Comparison of ENCODE assay signal across 33 mouse cellular contexts in the genomic region with DNA sequence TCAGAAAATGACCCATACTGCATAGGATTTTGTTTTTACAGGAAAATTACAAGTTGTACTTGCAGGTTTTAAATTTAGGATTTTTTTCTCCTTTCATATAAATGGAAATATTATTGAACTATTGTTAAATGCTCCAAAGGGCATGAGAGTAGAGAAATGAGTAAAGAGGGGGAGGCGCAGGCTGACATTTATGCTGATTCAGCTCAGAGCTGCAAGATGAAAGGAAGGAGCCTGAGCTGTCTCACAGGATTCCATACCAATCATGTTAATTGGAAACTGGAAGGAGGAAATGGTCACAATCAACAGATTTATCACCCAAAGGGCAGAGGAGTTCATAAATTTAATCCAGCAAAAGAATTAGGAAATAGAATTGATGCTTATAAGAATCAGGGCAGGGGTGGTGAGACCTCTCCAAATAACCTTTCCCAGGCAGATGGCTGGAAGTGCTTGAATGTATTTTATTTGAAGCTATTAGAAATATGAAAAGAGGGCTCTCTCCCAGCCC.
DNase-seq lines count a peak whose midpoint lies in the region; ATAC-seq and TF ChIP-seq lines count a peak whose summit lies in the region.
"Had no signal": no experiment of that assay in that cellular context is flagged by ENCODE, and none has a peak within 500 bp of the region (broad histone marks: within the 10 kb centered on the region; RNA-seq: fewer than 3 reads in every experiment).

No protein-coding gene starts in this region.

- no peak for TF ChIP-seq CTCF in brain, embryonic 14.5 days (IDR thresholded peaks at IDR 0.05; ENCODE audit: borderline replicate concordance, extremely low read depth, insufficient read depth, insufficient read length)

- no peak overlapping the region for H3K27ac ChIP-seq in midbrain, embryonic 15.5 days
- H3K27ac ChIP-seq in midbrain, embryonic 11.5 days (ENCODE audit: low read depth, low read length): no peak overlapping the region
- H3K27ac ChIP-seq: embryonic facial prominence, embryonic 13.5 days; forebrain, embryonic 10.5 days; heart, embryonic 13.5 days; hindbrain, embryonic 10.5 days; hindbrain, embryonic 15.5 days; layer of hippocampus, adult 2 months; left cerebral cortex, adult 2 months; limb, embryonic 12.5 days; liver, embryonic 15.5 days; lung, embryonic 15.5 days; midbrain, embryonic 13.5 days; stomach, postnatal 0 days had no signal

- H3K9ac ChIP-seq in midbrain, embryonic 15.5 days: no peak overlapping the region
- no peak overlapping the region for H3K9ac ChIP-seq in midbrain, embryonic 11.5 days (ENCODE audit: low read length)
- H3K9ac ChIP-seq: embryonic facial prominence, embryonic 13.5 days; forebrain, postnatal 0 days; heart, embryonic 13.5 days; hindbrain, embryonic 15.5 days; limb, embryonic 12.5 days; liver, embryonic 15.5 days; lung, embryonic 15.5 days; midbrain, embryonic 13.5 days had no signal

- H3K4me2 ChIP-seq in midbrain, embryonic 15.5 days: no peak overlapping the region
- H3K4me2 ChIP-seq in midbrain, embryonic 11.5 days: no peak overlapping the region
- H3K4me2 ChIP-seq: embryonic facial prominence, embryonic 13.5 days; heart, embryonic 13.5 days; hindbrain, embryonic 15.5 days; limb, embryonic 12.5 days; liver, embryonic 15.5 days; lung, embryonic 15.5 days; midbrain, embryonic 13.5 days had no signal

- peak; percentile 45 for DNase-seq in embryo, embryonic 10 days (ENCODE audit: low spot score)
- no peak for DNase-seq in embryo, embryonic 9.5 days (ENCODE audit: extremely low spot score)
- no peak for DNase-seq in midbrain, embryonic 11.5 days (ENCODE audit: low spot score, missing footprints)
- DNase-seq in brain, embryonic 14.5 days (ENCODE audit: low read depth): peak; percentile 28
- DNase-seq in hindlimb bud, embryonic 11.5 days (ENCODE audit: extremely low spot score, low read depth, low spot score): peak; percentile 50
- no peak for DNase-seq in cerebellum, adult 9-10 months
- no peak for DNase-seq in urinary bladder, postnatal 14 days (ENCODE audit: low spot score)
- DNase-seq: adrenal gland, postnatal 10 days; cerebellum, adult 11-12 months; cerebellum, postnatal 10 days; forebrain, postnatal 0 days; gastrocnemius, postnatal 10 days; heart, postnatal 10 days; kidney, adult 18-20 months; kidney, postnatal 10 days; lung, postnatal 36 days; right cerebral cortex, postnatal 4 days; thymus, adult 18-20 months; thymus, postnatal 36 days had no signal

- WGBS in midbrain, embryonic 15.5 days: 70% methylated on average over 1 of the region's 1 CpGs
- 82% methylated on average over 1 of the region's 1 CpGs for WGBS in midbrain, embryonic 11.5 days

- no peak for TF ChIP-seq POLR2A in brain, embryonic 14.5 days (IDR thresholded peaks at IDR 0.05; ENCODE audit: borderline replicate concordance, extremely low read depth, insufficient read depth, insufficient read length, poor library complexity, severe bottlenecking)

- ATAC-seq in midbrain, embryonic 15.5 days (replicated peaks): peak; percentile 65; the same call in 1 of the 2 replicates
- ATAC-seq in midbrain, embryonic 11.5 days (ENCODE audit: low FRiP score): no peak
- ATAC-seq: forebrain, postnatal 0 days; midbrain, embryonic 13.5 days had no signal

- H3K4me1 ChIP-seq in midbrain, embryonic 15.5 days: no peaks in the 10 kb centered on the region
- H3K4me1 ChIP-seq in midbrain, embryonic 11.5 days (ENCODE audit: control insufficient read depth, insufficient read depth, low read length): no peaks in the 10 kb centered on the region
- H3K4me1 ChIP-seq: embryonic facial prominence, embryonic 13.5 days; forebrain, embryonic 10.5 days; heart, embryonic 13.5 days; hindbrain, embryonic 10.5 days; hindbrain, embryonic 15.5 days; liver, embryonic 15.5 days; lung, embryonic 15.5 days; midbrain, embryonic 13.5 days had no signal

- H3K9me3 ChIP-seq in midbrain, embryonic 15.5 days: no peaks in the 10 kb centered on the region
- no peaks in the 10 kb centered on the region for H3K9me3 ChIP-seq in midbrain, embryonic 11.5 days (ENCODE audit: control insufficient read depth, low read length)
- H3K9me3 ChIP-seq: embryonic facial prominence, embryonic 13.5 days; forebrain, embryonic 10.5 days; G1E; heart, embryonic 13.5 days; hindbrain, embryonic 10.5 days; hindbrain, embryonic 15.5 days; limb, embryonic 12.5 days; liver, embryonic 15.5 days; lung, embryonic 15.5 days; midbrain, embryonic 13.5 days had no signal

- no peaks in the 10 kb centered on the region for H3K36me3 ChIP-seq in midbrain, embryonic 15.5 days (replicated peaks)
- H3K36me3 ChIP-seq in midbrain, embryonic 11.5 days (ENCODE audit: control insufficient read depth, insufficient read depth, low read length): no peaks in the 10 kb centered on the region
- H3K36me3 ChIP-seq: embryonic facial prominence, embryonic 13.5 days; forebrain, embryonic 10.5 days; G1E; heart, embryonic 13.5 days; hindbrain, embryonic 10.5 days; hindbrain, embryonic 15.5 days; limb, embryonic 12.5 days; liver, embryonic 15.5 days; lung, embryonic 15.5 days; midbrain, embryonic 13.5 days had no signal

- no peaks in the 10 kb centered on the region for H3K27me3 ChIP-seq in midbrain, embryonic 15.5 days (replicated peaks)
- H3K27me3 ChIP-seq in midbrain, embryonic 11.5 days (ENCODE audit: control insufficient read depth, insufficient read depth, low read length): no peaks in the 10 kb centered on the region
- H3K27me3 ChIP-seq: embryonic facial prominence, embryonic 13.5 days; heart, embryonic 13.5 days; hindbrain, embryonic 15.5 days; limb, embryonic 12.5 days; liver, embryonic 15.5 days; lung, embryonic 15.5 days; midbrain, embryonic 13.5 days had no signal

- H3K4me3 ChIP-seq in midbrain, embryonic 15.5 days: no peak overlapping the region
- H3K4me3 ChIP-seq in midbrain, embryonic 11.5 days (ENCODE audit: low read depth, low read length): no peak overlapping the region
- H3K4me3 ChIP-seq: embryonic facial prominence, embryonic 13.5 days; forebrain, embryonic 10.5 days; heart, embryonic 13.5 days; hindbrain, embryonic 10.5 days; hindbrain, embryonic 15.5 days; layer of hippocampus, adult 2 months; left cerebral cortex, adult 2 months; limb, embryonic 12.5 days; liver, embryonic 15.5 days; lung, embryonic 15.5 days; midbrain, embryonic 13.5 days had no signal

Comparison
In these comparisons a context has a peak if more than half of its experiments do, and no peak if none do; other contexts are left out.
1. DNase-seq: peak in embryo, embryonic 10 days (single experiment), brain, embryonic 14.5 days (single experiment) and hindlimb bud, embryonic 11.5 days (single experiment); none in embryo, embryonic 9.5 days (single experiment), midbrain, embryonic 11.5 days (single experiment), cerebellum, adult 9-10 months (single experiment) and urinary bladder, postnatal 14 days (single experiment).